Mouse (Mus musculus): ENCODE results near the gene Ets1. TPM values are rescaled to one million over a fixed set of nuclear protein-coding genes. Genes with fewer than 3 reads are reported as not detected.
A peak's percentile ranks its signal among the peaks of the same experiment; 100 is the strongest.

Ets1 gene
- polyA plus RNA-seq, 1 experiment: 30.2 TPM

DNA sequence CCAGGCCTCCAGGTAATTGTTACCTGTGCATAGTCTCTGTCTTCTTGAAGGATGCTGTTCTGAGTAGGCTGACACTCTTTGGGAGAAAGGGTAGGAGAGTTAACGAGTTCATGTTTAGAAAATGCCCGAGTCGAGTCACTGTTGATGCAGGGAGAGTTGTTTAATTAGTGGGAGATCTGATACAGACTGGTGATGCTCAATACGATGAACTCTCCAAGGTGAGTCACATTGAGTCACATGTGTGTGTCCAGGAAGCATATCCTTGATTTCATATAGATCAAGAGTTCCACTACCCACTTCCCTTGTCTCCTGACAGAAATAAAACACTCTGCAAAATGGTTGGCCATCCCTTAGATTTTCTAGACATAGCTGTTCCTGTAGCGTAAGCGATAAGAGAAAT lies 72.5 kb downstream of the Ets1 start:
- H3K4me3 ChIP-seq (ENCODE audit: insufficient read depth, low read length): no peak overlapping the region
- H3K4me1 ChIP-seq (ENCODE audit: control insufficient read depth, insufficient read depth, low read length): peaks cover 46% of the 10 kb centered on the region
- no peak for TF ChIP-seq POLR2A (IDR thresholded peaks at IDR 0.05; ENCODE audit: low read depth, low read length)
- TF ChIP-seq CTCF (IDR thresholded peaks at IDR 0.05; ENCODE audit: borderline replicate concordance, insufficient read depth, low read length): no peak
- H3K27ac ChIP-seq (ENCODE audit: insufficient read depth, low read length): peak overlapping the region; percentile 68

DNA sequence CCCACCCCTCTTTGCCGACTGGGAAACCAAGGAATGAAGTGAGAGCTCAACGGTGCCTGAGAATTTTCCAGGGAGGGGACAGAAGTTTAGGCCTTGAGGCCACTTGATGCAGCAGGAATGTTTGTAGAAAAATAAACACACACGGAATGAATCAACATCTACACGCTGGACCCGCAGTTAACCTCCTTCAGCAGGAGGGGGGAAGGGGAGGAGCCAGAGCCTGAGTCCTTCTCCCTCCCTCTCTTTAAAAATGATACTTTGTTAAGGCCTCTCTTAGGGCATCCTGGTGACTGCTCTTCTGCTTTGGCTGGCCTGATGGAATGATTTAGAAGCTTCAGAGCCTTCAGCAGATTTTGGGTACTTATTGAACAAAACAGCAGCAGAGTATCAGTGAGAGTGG lies 73.3 kb downstream of the Ets1 start:
- Histone ChIP-seq H3K4me3 (ENCODE audit: insufficient read depth, low read length) (no peak overlapping the region), H3K27ac (ENCODE audit: insufficient read depth, low read length) (peak overlapping the region; percentile 91), H3K4me1 (ENCODE audit: control insufficient read depth, insufficient read depth, low read length) (peaks cover 51% of the 10 kb centered on the region)
- TF ChIP-seq CTCF (IDR thresholded peaks at IDR 0.05; ENCODE audit: borderline replicate concordance, insufficient read depth, low read length) (no peak), POLR2A (IDR thresholded peaks at IDR 0.05; ENCODE audit: low read depth, low read length) (no peak)

DNA sequence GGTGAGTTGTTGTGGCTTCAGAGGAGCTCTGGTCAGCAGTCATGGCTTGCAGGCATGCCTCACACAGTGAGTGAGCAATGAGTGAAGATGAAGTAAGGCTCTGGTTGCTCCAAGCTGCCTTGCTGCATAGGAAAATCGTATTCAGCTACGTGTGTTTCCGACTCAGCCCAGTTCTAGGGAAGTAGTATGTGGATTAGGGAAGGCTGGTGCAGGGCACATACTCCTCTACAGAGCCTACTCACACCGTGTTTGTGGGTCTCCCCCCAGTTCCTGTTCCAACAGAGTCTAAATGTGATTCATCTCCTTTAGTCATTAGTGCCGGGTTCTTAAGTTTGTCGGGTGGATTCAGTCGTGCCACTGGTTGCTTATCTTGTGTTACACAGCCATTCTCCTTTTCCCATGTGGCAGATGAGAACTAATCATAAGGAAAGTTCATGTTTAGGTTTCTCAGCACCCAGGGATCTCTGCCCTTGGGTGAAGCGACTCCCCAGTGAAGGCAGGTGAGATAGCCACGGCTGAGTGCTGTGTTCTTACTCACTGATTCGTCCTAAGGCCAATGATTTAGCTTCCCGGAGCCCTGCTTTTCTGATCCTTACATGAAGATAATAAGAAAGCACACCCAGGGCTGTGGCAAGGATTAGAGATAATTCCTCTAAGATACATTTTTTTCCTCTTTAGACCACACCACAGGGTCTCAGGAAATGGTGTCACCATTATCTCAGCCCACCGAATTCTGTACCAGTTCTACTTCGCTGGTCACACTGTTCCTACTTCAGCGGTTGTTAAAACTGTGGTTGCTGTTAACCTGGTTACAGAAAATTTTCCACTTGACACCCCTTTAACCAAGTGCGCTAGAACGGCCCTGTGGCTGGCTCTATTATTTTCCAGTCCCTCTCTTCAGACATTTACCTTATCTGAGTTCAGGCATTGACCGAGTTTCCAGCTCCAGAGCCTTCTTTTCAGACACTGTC lies 74.0 kb downstream of the Ets1 start:
- Histone ChIP-seq H3K4me1 (ENCODE audit: control insufficient read depth, insufficient read depth, low read length) (peaks cover 58% of the 10 kb centered on the region), H3K27ac (ENCODE audit: insufficient read depth, low read length) (peak overlapping the region; percentile 91), H3K4me3 (ENCODE audit: insufficient read depth, low read length) (no peak overlapping the region)
- TF ChIP-seq CTCF (IDR thresholded peaks at IDR 0.05; ENCODE audit: borderline replicate concordance, insufficient read depth, low read length) (no peak), POLR2A (IDR thresholded peaks at IDR 0.05; ENCODE audit: low read depth, low read length) (no peak)

DNA sequence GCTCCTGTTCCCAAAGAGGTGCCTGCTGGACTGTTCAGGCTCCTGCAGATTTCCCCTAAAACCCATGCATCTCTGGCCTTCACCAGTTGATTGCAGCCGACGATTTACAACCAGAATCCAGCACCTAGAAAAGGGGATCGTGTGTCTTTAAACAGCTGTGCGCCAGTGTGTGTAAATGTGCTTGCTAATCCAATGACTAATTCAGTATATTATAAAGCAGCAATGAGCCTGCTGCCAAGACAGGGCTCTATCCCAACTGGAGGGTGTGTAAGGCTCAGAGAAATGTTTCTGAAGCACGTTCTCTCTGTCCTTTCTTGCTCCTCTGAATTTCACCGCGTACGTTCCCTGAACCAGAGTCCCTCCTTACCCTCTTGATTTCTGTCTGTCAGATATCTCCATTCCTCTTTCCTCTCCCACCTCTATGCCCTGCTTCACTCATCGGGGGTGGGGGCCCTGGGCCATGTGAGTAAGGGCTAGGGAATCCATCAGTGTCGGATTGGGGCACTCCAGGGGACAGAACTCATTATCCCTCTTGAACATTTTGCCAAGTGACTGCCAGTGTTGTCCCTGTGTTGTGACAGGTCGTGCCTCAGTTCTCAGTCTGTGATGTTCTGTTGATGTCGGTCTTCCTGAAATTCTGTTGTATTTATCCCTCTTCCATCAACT lies 75.1 kb downstream of the Ets1 start:
- Histone ChIP-seq H3K4me1 (ENCODE audit: control insufficient read depth, insufficient read depth, low read length) (peaks cover 61% of the 10 kb centered on the region), H3K4me3 (ENCODE audit: insufficient read depth, low read length) (no peak overlapping the region), H3K27ac (ENCODE audit: insufficient read depth, low read length) (peak overlapping the region; percentile 91)
- no peak for TF ChIP-seq CTCF (IDR thresholded peaks at IDR 0.05; ENCODE audit: borderline replicate concordance, insufficient read depth, low read length)

DNA sequence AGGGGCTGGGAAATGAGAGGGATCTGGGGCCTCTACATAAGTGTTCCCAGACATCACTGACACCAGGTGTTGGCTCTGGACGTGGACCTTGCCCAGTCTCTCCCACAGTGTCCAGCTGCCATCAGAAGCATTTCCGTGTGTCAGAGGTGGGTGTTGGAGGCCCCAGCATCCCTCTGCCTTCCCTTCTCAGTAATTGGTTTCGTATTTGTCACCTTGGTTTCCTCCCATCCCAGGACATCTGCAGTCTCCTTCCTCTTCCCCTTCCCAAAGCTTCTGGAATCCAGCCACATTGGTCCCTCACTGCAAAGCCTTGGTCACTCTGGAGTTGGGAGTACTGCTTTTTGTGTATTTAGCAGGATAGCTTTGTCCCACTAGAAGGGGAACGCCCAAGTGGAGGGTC lies 75.7 kb downstream of the Ets1 start:
- TF ChIP-seq CTCF (IDR thresholded peaks at IDR 0.05; ENCODE audit: borderline replicate concordance, insufficient read depth, low read length) (no peak), POLR2A (IDR thresholded peaks at IDR 0.05; ENCODE audit: low read depth, low read length) (no peak)
- peak overlapping the region; percentile 52 for H3K27ac ChIP-seq (ENCODE audit: insufficient read depth, low read length)
- H3K4me1 ChIP-seq (ENCODE audit: control insufficient read depth, insufficient read depth, low read length): peaks cover 62% of the 10 kb centered on the region
- no peak overlapping the region for H3K4me3 ChIP-seq (ENCODE audit: insufficient read depth, low read length)

DNA sequence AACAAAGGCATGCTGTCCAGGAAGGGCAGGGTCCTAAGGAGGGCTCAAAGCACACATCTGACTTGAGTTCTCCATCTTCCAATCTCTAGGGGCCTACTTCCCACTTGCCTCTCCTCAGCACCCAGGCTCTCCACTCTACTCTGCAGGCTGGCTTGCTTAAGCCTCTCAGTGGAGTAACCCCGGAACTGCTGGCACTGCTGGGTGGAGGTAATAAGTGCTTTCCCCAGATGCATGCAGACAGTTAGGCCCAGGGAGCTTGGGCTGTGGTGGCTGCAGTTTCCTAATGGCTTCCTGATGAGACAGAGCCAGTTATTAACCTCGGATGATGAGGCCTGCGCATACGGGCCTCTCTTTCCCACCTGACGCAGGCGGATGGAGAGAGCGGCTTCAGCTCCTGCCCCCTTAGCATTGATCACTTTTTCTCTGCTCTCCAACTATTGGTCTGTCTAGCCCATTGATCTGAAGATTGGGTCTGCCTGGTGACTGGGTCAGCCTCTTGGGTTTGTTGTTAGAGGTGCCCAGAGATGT lies 76.4 kb downstream of the Ets1 start:
- TF ChIP-seq CTCF (IDR thresholded peaks at IDR 0.05; ENCODE audit: borderline replicate concordance, insufficient read depth, low read length) (no peak), POLR2A (IDR thresholded peaks at IDR 0.05; ENCODE audit: low read depth, low read length) (no peak)
- Histone ChIP-seq H3K27ac (ENCODE audit: insufficient read depth, low read length) (peak overlapping the region; percentile 88), H3K4me3 (ENCODE audit: insufficient read depth, low read length) (no peak overlapping the region), H3K4me1 (ENCODE audit: control insufficient read depth, insufficient read depth, low read length) (peaks cover 66% of the 10 kb centered on the region)

DNA sequence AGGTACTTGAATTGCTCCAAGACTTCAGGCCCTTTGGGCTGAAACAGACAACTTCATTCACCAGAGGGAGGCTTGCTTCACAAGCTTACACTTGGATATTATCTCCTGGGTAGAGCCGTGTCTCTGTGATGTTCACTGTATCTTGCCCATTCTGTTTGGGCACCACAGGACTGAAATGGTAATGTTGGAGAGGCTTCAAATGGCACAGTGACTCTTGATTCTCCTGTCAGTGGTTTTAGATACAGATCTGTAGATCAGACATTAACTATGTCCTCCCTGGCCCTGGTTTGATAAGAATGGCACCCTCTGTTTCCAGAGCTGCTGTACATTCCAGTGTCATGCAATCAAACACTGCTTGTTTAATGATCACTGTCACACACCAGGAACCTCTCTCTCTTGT lies 77.1 kb downstream of the Ets1 start:
- Histone ChIP-seq H3K27ac (ENCODE audit: insufficient read depth, low read length) (peak overlapping the region; percentile 88), H3K4me1 (ENCODE audit: control insufficient read depth, insufficient read depth, low read length) (peaks cover 69% of the 10 kb centered on the region), H3K4me3 (ENCODE audit: insufficient read depth, low read length) (no peak overlapping the region)
- no peak for TF ChIP-seq POLR2A (IDR thresholded peaks at IDR 0.05; ENCODE audit: low read depth, low read length)
- no peak for TF ChIP-seq CTCF (IDR thresholded peaks at IDR 0.05; ENCODE audit: borderline replicate concordance, insufficient read depth, low read length)

DNA sequence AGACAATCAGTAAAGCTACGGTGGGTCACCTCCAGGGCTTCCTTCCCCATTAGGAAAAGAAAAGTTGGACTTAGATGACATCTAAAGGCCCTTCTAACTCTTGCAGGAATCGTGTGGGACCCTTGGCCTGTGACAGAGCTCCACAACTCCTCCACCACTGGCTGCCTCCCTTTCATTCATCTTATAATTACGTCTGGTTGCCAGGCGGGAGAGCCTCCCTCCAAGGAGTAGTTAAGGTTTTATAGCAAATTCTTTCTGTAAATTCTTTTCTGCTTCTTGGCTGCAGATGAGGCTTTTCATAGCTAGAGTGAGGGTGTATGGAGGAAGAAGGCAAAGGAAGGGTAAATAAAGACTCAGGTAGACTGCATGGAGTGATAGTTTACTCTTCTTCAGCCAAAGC lies 77.8 kb downstream of the Ets1 start:
- Histone ChIP-seq H3K27ac (ENCODE audit: insufficient read depth, low read length) (peak overlapping the region; percentile 88), H3K4me1 (ENCODE audit: control insufficient read depth, insufficient read depth, low read length) (peaks cover 65% of the 10 kb centered on the region), H3K4me3 (ENCODE audit: insufficient read depth, low read length) (no peak overlapping the region)
- TF ChIP-seq CTCF (IDR thresholded peaks at IDR 0.05; ENCODE audit: borderline replicate concordance, insufficient read depth, low read length) (no peak), POLR2A (IDR thresholded peaks at IDR 0.05; ENCODE audit: low read depth, low read length) (no peak)

DNA sequence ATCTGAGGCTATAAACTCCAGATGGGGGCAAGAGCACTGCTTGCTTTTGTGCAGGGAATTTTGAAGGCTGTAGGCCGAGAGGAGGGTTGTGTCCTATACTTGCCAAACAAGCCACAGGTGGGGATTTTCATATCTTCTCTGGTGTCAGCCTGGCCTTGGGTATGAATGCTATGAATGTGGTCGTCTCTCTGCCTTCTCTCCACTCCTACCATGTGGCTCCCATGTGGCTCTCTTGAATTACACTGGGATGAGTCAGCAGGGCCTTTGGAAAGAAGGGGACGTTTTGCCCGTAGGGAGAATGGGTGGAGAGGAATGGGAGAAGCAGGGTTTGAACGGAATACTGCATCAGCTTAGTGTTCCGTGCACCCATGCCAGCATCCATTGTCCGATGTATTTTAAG lies 78.5 kb downstream of the Ets1 start:
- Histone ChIP-seq H3K4me1 (ENCODE audit: control insufficient read depth, insufficient read depth, low read length) (peaks cover 66% of the 10 kb centered on the region), H3K27ac (ENCODE audit: insufficient read depth, low read length) (peak overlapping the region; percentile 88), H3K4me3 (ENCODE audit: insufficient read depth, low read length) (no peak overlapping the region)
- TF ChIP-seq CTCF (IDR thresholded peaks at IDR 0.05; ENCODE audit: borderline replicate concordance, insufficient read depth, low read length) (no peak), POLR2A (IDR thresholded peaks at IDR 0.05; ENCODE audit: low read depth, low read length) (no peak)
